Comparison of ENCODE assay signal across 8 mouse cellular contexts in genomic region chr2:151701231-151702145, GRCm38 (mm10). TPM values are rescaled to one million over a fixed set of nuclear protein-coding genes. Genes with fewer than 3 reads are reported as not detected.
DNase-seq lines count a peak whose midpoint lies in the region; ATAC-seq and TF ChIP-seq lines count a peak whose summit lies in the region.

Gene Tmem74b, plus strand, starts transcription at chr2:151702008.

- H3K9me3 ChIP-seq in heart, embryonic 13.5 days: no peaks in the 10 kb centered on the region
- H3K9me3 ChIP-seq in E14TG2a.4 (ENCODE audit: low read length): peaks cover 10% of the 10 kb centered on the region
- no peaks in the 10 kb centered on the region for H3K9me3 ChIP-seq in embryonic facial prominence, embryonic 11.5 days (replicated peaks; ENCODE audit: control insufficient read depth, low read length)
- no peaks in the 10 kb centered on the region for H3K9me3 ChIP-seq in kidney, postnatal 0 days (replicated peaks; ENCODE audit: low read length)

- intact Hi-C loops in heart, postnatal 36 days (cut with DNase I): no loop called here

- peaks cover 71% of the 10 kb centered on the region for H3K27me3 ChIP-seq in heart, embryonic 13.5 days (replicated peaks)
- H3K27me3 ChIP-seq in E14TG2a.4 (ENCODE audit: insufficient read depth, low read length): peaks cover 68% of the 10 kb centered on the region
- H3K27me3 ChIP-seq in embryonic facial prominence, embryonic 11.5 days (ENCODE audit: control insufficient read depth, insufficient read depth, low read length): peaks cover 18% of the 10 kb centered on the region
- peaks cover 21% of the 10 kb centered on the region for H3K27me3 ChIP-seq in kidney, postnatal 0 days (ENCODE audit: insufficient read depth, low read length)

- TF ChIP-seq CTCF in E14TG2a.4 (conservative IDR thresholded peaks at IDR 0.05; ENCODE audit: low read length): no peak
- no peak for TF ChIP-seq CTCF in kidney, postnatal 0 days (IDR thresholded peaks at IDR 0.05; ENCODE audit: low read depth)

- H3K4me1 ChIP-seq in heart, embryonic 13.5 days: peaks cover 11% of the 10 kb centered on the region
- H3K4me1 ChIP-seq in E14TG2a.4 (replicated peaks; ENCODE audit: low read depth, low read length): peaks cover 18% of the 10 kb centered on the region
- no peaks in the 10 kb centered on the region for H3K4me1 ChIP-seq in embryonic facial prominence, embryonic 11.5 days (ENCODE audit: control insufficient read depth, insufficient read depth, low read length)
- peaks cover 12% of the 10 kb centered on the region for H3K4me1 ChIP-seq in kidney, postnatal 0 days (replicated peaks; ENCODE audit: insufficient read depth, low read length)

- no peak within 1 kb of the TSS for H3K27ac ChIP-seq in heart, embryonic 13.5 days (replicated peaks)
- H3K27ac ChIP-seq in embryonic facial prominence, embryonic 11.5 days (replicated peaks; ENCODE audit: low read depth, low read length): no peak within 1 kb of the TSS
- H3K27ac ChIP-seq in kidney, postnatal 0 days: no peak within 1 kb of the TSS

- peak within 1 kb of the TSS; percentile 99 for H3K4me2 ChIP-seq in heart, embryonic 13.5 days
- H3K4me2 ChIP-seq in embryonic facial prominence, embryonic 11.5 days (ENCODE audit: low read depth, low read length): peak within 1 kb of the TSS; percentile 100
- peak within 1 kb of the TSS; percentile 98 for H3K4me2 ChIP-seq in kidney, postnatal 0 days (ENCODE audit: low read length)

- WGBS in heart, embryonic 13.5 days: 4% methylated on average over 25 of the region's 25 CpGs
- WGBS in embryonic facial prominence, embryonic 11.5 days: 1% methylated on average over 25 of the region's 25 CpGs
- WGBS in kidney, postnatal 0 days: 8% methylated on average over 25 of the region's 25 CpGs

- no peak for DNase-seq in heart, postnatal 36 days
- no peak for DNase-seq in embryonic facial prominence, embryonic 11.5 days (ENCODE audit: low spot score)
- no peak for DNase-seq in kidney, postnatal 0 days (ENCODE audit: low spot score)
- peak; percentile 8 for DNase-seq in retina, embryonic 14.5 days (ENCODE audit: low spot score)
- no peak for DNase-seq in adrenal gland, postnatal 4 days (ENCODE audit: low spot score in 2 of 2)
- DNase-seq in urinary bladder, adult 2 months (ENCODE audit: low spot score): no peak

- H3K9ac ChIP-seq in heart, embryonic 13.5 days: peak within 1 kb of the TSS; percentile 88
- peak within 1 kb of the TSS; percentile 75 for H3K9ac ChIP-seq in embryonic facial prominence, embryonic 11.5 days (replicated peaks; ENCODE audit: low read length)
- H3K9ac ChIP-seq in kidney, postnatal 0 days (ENCODE audit: low read depth, low read length): peak within 1 kb of the TSS; percentile 55

- H3K36me3 ChIP-seq in heart, embryonic 13.5 days: no peaks in the 10 kb centered on the region
- no peaks in the 10 kb centered on the region for H3K36me3 ChIP-seq in E14TG2a.4 (ENCODE audit: insufficient read depth, low read length)
- H3K36me3 ChIP-seq in embryonic facial prominence, embryonic 11.5 days (replicated peaks; ENCODE audit: control insufficient read depth, insufficient read depth, low read depth, low read length): no peaks in the 10 kb centered on the region
- H3K36me3 ChIP-seq in kidney, postnatal 0 days (ENCODE audit: insufficient read depth, low read length): no peaks in the 10 kb centered on the region

- ATAC-seq in heart, embryonic 13.5 days (ENCODE audit: extremely low read depth, insufficient number of reproducible peaks, low FRiP score, low TSS enrichment): no peak
- 0 out of 2 replicates have a peak, but pooled peaks have one; percentile 4 for ATAC-seq in embryonic facial prominence, embryonic 11.5 days (replicated peaks; ENCODE audit: insufficient number of reproducible peaks, low FRiP score, low TSS enrichment, low read depth)
- peak; percentile 46; the same call in 1 of the 2 replicates for ATAC-seq in kidney, postnatal 0 days (replicated peaks; ENCODE audit: low FRiP score, low read depth)

- H3K4me3 ChIP-seq in heart, embryonic 13.5 days: peak within 1 kb of the TSS; percentile 66
- H3K4me3 ChIP-seq in E14TG2a.4 (replicated peaks; ENCODE audit: low read length): peak within 1 kb of the TSS; percentile 81
- peak within 1 kb of the TSS; percentile 67 for H3K4me3 ChIP-seq in embryonic facial prominence, embryonic 11.5 days (ENCODE audit: low read depth, low read length)
- peak within 1 kb of the TSS; percentile 55 for H3K4me3 ChIP-seq in kidney, postnatal 0 days (replicated peaks; ENCODE audit: low read depth, low read length)

RNA-seq across cellular contexts. Expression of gene Tmem74b, which starts in this region (rescaled TPM):
- 1.8 and 3.1 TPM in 2 replicates for polyA plus RNA-seq in heart, embryonic 13.5 days (2015; fragmentation: Nextera tagmentation; extraction: Ambion mirVana)
- total RNA-seq in heart, postnatal 36 days (2021): 1 to 10 TPM; 4.3 to 5.2 TPM
- 2.4 and 2.7 TPM in 2 replicates for polyA plus RNA-seq in embryonic facial prominence, embryonic 11.5 days (2014; fragmentation: Nextera tagmentation; extraction: Ambion mirVana)
- 0.38 and 0.40 TPM in 2 replicates for polyA plus RNA-seq in kidney, postnatal 0 days (2015; fragmentation: Nextera tagmentation; extraction: Ambion mirVana)
- total RNA-seq in adrenal gland, postnatal 4 days (2021): 1 to 10 TPM; 1.6 TPM
- polyA plus RNA-seq in urinary bladder, adult 2 months (2012; rRNA removed): 0.27 and 0.39 TPM in 2 replicates

Comparison
In these comparisons a context has a peak if more than half of its experiments do, and no peak if none do; other contexts are left out.
1. Peak in ATAC-seq, H3K4me3 ChIP-seq, H3K9ac ChIP-seq and H3K4me2 ChIP-seq in kidney, postnatal 0 days; RNA of the gene not detected or under 1 TPM.